ENCODE assay signal across 33 mouse cellular contexts in genomic region chr4:109043294-109043693, GRCm38 (mm10).
"Had no signal": no experiment of that assay in that cellular context is flagged by ENCODE, and none has a peak within 500 bp of the region (broad histone marks: within the 10 kb centered on the region; RNA-seq: fewer than 3 reads in every experiment).

No protein-coding gene starts in this region.

- DNase-seq: left cerebral cortex, postnatal 4 days; liver; liver, embryonic 13.5 days; liver, postnatal 0 days; lung, adult 18-20 months; lung, adult 2 months; lung, embryonic 14.5 days; lung, postnatal 10 days; lung, postnatal 14 days; lung, postnatal 36 days; lung, postnatal 4 days; midbrain, embryonic 14.5 days had no signal

- H3K4me1 ChIP-seq: limb, embryonic 10.5 days; limb, embryonic 12.5 days; limb, embryonic 13.5 days; limb, embryonic 15.5 days; liver, embryonic 12.5 days; liver, embryonic 13.5 days; liver, embryonic 15.5 days; lung, embryonic 15.5 days; megakaryocyte, embryonic 14.5 days; midbrain, embryonic 10.5 days; midbrain, embryonic 12.5 days; midbrain, embryonic 13.5 days; midbrain, embryonic 15.5 days; neural tube, embryonic 12.5 days; neural tube, embryonic 13.5 days had no signal

- H3K9ac ChIP-seq: limb, embryonic 12.5 days; limb, embryonic 13.5 days; limb, embryonic 15.5 days; liver, embryonic 12.5 days; liver, embryonic 13.5 days; liver, embryonic 14.5 days; liver, embryonic 15.5 days; liver, postnatal 0 days; lung, embryonic 14.5 days; lung, embryonic 15.5 days; midbrain, embryonic 12.5 days; midbrain, embryonic 13.5 days; midbrain, embryonic 15.5 days; neural tube, embryonic 12.5 days; neural tube, embryonic 13.5 days had no signal

- H3K4me3 ChIP-seq: limb, embryonic 10.5 days; limb, embryonic 12.5 days; limb, embryonic 13.5 days; limb, embryonic 15.5 days; liver, embryonic 12.5 days; liver, embryonic 13.5 days; liver, embryonic 15.5 days; lung, embryonic 15.5 days; megakaryocyte, embryonic 14.5 days; midbrain, embryonic 10.5 days; midbrain, embryonic 12.5 days; midbrain, embryonic 13.5 days; midbrain, embryonic 15.5 days; myocyte; neural tube, embryonic 12.5 days; neural tube, embryonic 13.5 days had no signal

- H3K27ac ChIP-seq: limb, embryonic 10.5 days; limb, embryonic 12.5 days; limb, embryonic 13.5 days; limb, embryonic 15.5 days; liver, embryonic 12.5 days; liver, embryonic 13.5 days; liver, embryonic 14.5 days; liver, embryonic 15.5 days; lung, embryonic 15.5 days; macrophage; midbrain, embryonic 10.5 days; midbrain, embryonic 12.5 days; midbrain, embryonic 13.5 days; midbrain, embryonic 15.5 days; neural tube, embryonic 12.5 days; neural tube, embryonic 13.5 days had no signal

- ATAC-seq: liver, embryonic 12.5 days; liver, postnatal 0 days; lung, postnatal 0 days; midbrain, embryonic 13.5 days; midbrain, embryonic 15.5 days; midbrain, embryonic 16.5 days had no signal

- H3K4me2 ChIP-seq: limb, embryonic 12.5 days; limb, embryonic 13.5 days; limb, embryonic 15.5 days; liver, embryonic 11.5 days; liver, embryonic 12.5 days; liver, embryonic 13.5 days; liver, embryonic 15.5 days; lung, embryonic 14.5 days; lung, embryonic 15.5 days; midbrain, embryonic 11.5 days; midbrain, embryonic 12.5 days; midbrain, embryonic 13.5 days; midbrain, embryonic 15.5 days; neural tube, embryonic 12.5 days; neural tube, embryonic 13.5 days had no signal

- H3K9me3 ChIP-seq: limb, embryonic 10.5 days; limb, embryonic 13.5 days; limb, embryonic 15.5 days; liver, embryonic 13.5 days; liver, embryonic 15.5 days; megakaryocyte, embryonic 14.5 days; midbrain, embryonic 10.5 days; midbrain, embryonic 12.5 days; midbrain, embryonic 13.5 days; midbrain, embryonic 15.5 days; neural tube, embryonic 12.5 days; neural tube, embryonic 13.5 days had no signal

- H3K27me3 ChIP-seq: limb, embryonic 12.5 days; limb, embryonic 13.5 days; limb, embryonic 15.5 days; liver, embryonic 12.5 days; liver, embryonic 13.5 days; liver, embryonic 15.5 days; lung, embryonic 15.5 days; megakaryocyte, embryonic 14.5 days; midbrain, embryonic 12.5 days; midbrain, embryonic 13.5 days; midbrain, embryonic 15.5 days; neural tube, embryonic 12.5 days; neural tube, embryonic 13.5 days had no signal
